Mouse (Mus musculus): ENCODE measurements at regions not wholly inside any gene's neighbourhood (a gene's known extent, or its start where the extent isn't known, plus 50 kb on each side); places are given as distances from the start of the nearest gene placed in this dataset.

- DNase-seq, result no peak
These were observed 211.3 kb downstream of the Ccdc91 start for GRCm38 (mm10) chr6:147686927-147687326.

- DNase-seq, result no peak
These were observed 222.6 kb downstream of the Ccdc91 start for GRCm38 (mm10) chr6:147698255-147698654.

- no peak for DNase-seq
These were observed 223.8 kb downstream of the Ccdc91 start for GRCm38 (mm10) chr6:147699449-147699848.

- no peak for DNase-seq
These were observed 225.0 kb downstream of the Ccdc91 start for GRCm38 (mm10) chr6:147700629-147701028.

GRCm38 (mm10) chr6:147701956-147702355 is 226.3 kb downstream of the Ccdc91 start:
- peak; percentile 24 for DNase-seq

GRCm38 (mm10) chr6:147704297-147704696 is 228.7 kb downstream of the Ccdc91 start:
- no peak for DNase-seq

- no peak for DNase-seq
These were observed 230.3 kb downstream of the Ccdc91 start for GRCm38 (mm10) chr6:147705936-147706335.

- peak; percentile 6 for DNase-seq
These were observed 231.1 kb downstream of the Ccdc91 start for GRCm38 (mm10) chr6:147706741-147707140.

GRCm38 (mm10) chr6:147718052-147718712 is 242.6 kb downstream of the Ccdc91 start:
- DNase-seq, result peak; percentile 39

- no peak for DNase-seq
These were observed 243.3 kb downstream of the Ccdc91 start for GRCm38 (mm10) chr6:147718713-147719490.

- DNase-seq, result no peak
These were observed 243.9 kb downstream of the Ccdc91 start for GRCm38 (mm10) chr6:147719539-147719938.

- DNase-seq, result no peak
These were observed 247.7 kb downstream of the Ccdc91 start for GRCm38 (mm10) chr6:147723336-147723735.

GRCm38 (mm10) chr6:147726987-147727386 is 251.4 kb downstream of the Ccdc91 start:
- no peak for DNase-seq

- DNase-seq, result no peak
These were observed 252.3 kb downstream of the Ccdc91 start for GRCm38 (mm10) chr6:147727644-147728533.

- no peak for DNase-seq
These were observed 254.1 kb downstream of the Ccdc91 start for GRCm38 (mm10) chr6:147729721-147730120.

- peak; percentile 53 for DNase-seq
These were observed 263.1 kb downstream of the Ccdc91 start for GRCm38 (mm10) chr6:147738621-147739325.

GRCm38 (mm10) chr6:147741446-147741845 is 265.8 kb downstream of the Ccdc91 start:
- peak; percentile 22 for DNase-seq

- DNase-seq, result no peak
These were observed 268.5 kb downstream of the Ccdc91 start for GRCm38 (mm10) chr6:147744081-147744480.

- no peak for DNase-seq
These were observed 270.1 kb downstream of the Ccdc91 start for GRCm38 (mm10) chr6:147745690-147746089.

GRCm38 (mm10) chr6:147747945-147748344 is 272.3 kb downstream of the Ccdc91 start:
- DNase-seq, result no peak

- DNase-seq, result peak; percentile 56
These were observed 276.7 kb downstream of the Ccdc91 start for GRCm38 (mm10) chr6:147752301-147752700.

GRCm38 (mm10) chr6:147753828-147754227 is 278.2 kb downstream of the Ccdc91 start:
- no peak for DNase-seq
